Mouse (Mus musculus) cerebellum, adult 2 months (tissue): ENCODE data around the gene Ect2l.

Experiments used
- CTCF ChIP-seq: fragments of 200-500 bp; IDR thresholded peaks from 2 replicates; pipeline ENCODE4 v1.5.1; 2011; ENCODE audit warnings: low read depth, mild to moderate bottlenecking, control low read depth, low read length, moderate library complexity, borderline replicate concordance; ENCODE audit not compliant: insufficient read depth
- POLR2A ChIP-seq: fragments of 200-500 bp; IDR thresholded peaks from 2 replicates; pipeline ENCODE4 v1.6.1; 2011; ENCODE audit warnings: low read length, control low read depth, borderline replicate concordance; ENCODE audit not compliant: insufficient read depth

- TF ChIP-seq CTCF (peak; percentile 31; the same call in 1 of the 2 replicates), POLR2A (no peak)
Measured at GRCm38 (mm10) chr10:18107471-18107870, 103.2 kb downstream of the Ect2l start.
